Mouse (Mus musculus) liver, adult 2 months (tissue): ENCODE results near the gene Abca14.

ENCODE experiments used
- CTCF ChIP-seq: fragments of 200-500 bp; IDR thresholded peaks from 2 replicates; pipeline ENCODE4 v1.5.1; 2011; ENCODE audit warnings: low read depth, low read length, control low read depth
- POLR2A ChIP-seq: fragments of 200-500 bp; IDR thresholded peaks from 2 replicates; pipeline ENCODE4 v1.6.1; 2011; ENCODE audit warnings: low read length, control low read depth; ENCODE audit not compliant: insufficient read depth; ENCODE audit errors: extremely low read depth

GRCm38 (mm10) chr7:120285286-120285685 lies 81.5 kb downstream of the Abca14 start:
- TF ChIP-seq CTCF = no peak
- no peak for TF ChIP-seq POLR2A
